Mouse (Mus musculus): Measurements from ENCODE around the gene Bsg. TPM values are rescaled to one million over a fixed set of nuclear protein-coding genes. Genes with fewer than 3 reads are reported as not detected.

Gene Bsg
- total and polyA plus RNA-seq, 3 experiments = 308 to 872 (median 832) TPM

GRCm38 (mm10) chr10:79716988-79717355 lies 12.7 kb downstream of the Bsg start:
- Histone ChIP-seq H3K4me1 (ENCODE audit: insufficient read depth, low read depth, low read length) (peaks cover 30% of the 10 kb centered on the region), H3K36me3 (replicated peaks) (peaks cover 14% of the 10 kb centered on the region), H3K27me3 (ENCODE audit: insufficient read depth, low read length) (peaks cover 69% of the 10 kb centered on the region), H3K4me3 (ENCODE audit: low read depth, low read length) (peak overlapping the region; percentile 68), H3K9me3 (replicated peaks) (no peaks in the 10 kb centered on the region)
- ATAC-seq (ENCODE audit: extremely low read depth, insufficient number of reproducible peaks, low FRiP score, poor library complexity, severe bottlenecking) = no peak
- DNase-seq (ENCODE audit: low spot score) = no peak
- TF ChIP-seq GATA1 (IDR thresholded peaks at IDR 0.05; ENCODE audit: borderline replicate concordance, low read length) = no peak
- TF ChIP-seq GATA2 (IDR thresholded peaks at IDR 0.05; ENCODE audit: borderline replicate concordance, low read depth, low read length) = no peak
- no peak for TF ChIP-seq POLR2AphosphoS5 (IDR thresholded peaks at IDR 0.05; ENCODE audit: insufficient replicate concordance, low read depth, low read length)
- no peak for TF ChIP-seq TAL1 (conservative IDR thresholded peaks at IDR 0.05; ENCODE audit: low read depth, low read length)
- no peak for TF ChIP-seq CTCF (IDR thresholded peaks at IDR 0.05; ENCODE audit: low read depth, low read length)

- Histone ChIP-seq H3K27me3 (ENCODE audit: insufficient read depth, low read length) (peaks cover 77% of the 10 kb centered on the region), H3K4me3 (ENCODE audit: low read depth, low read length) (no peak overlapping the region), H3K4me1 (ENCODE audit: insufficient read depth, low read depth, low read length) (peaks cover 22% of the 10 kb centered on the region), H3K9me3 (replicated peaks) (no peaks in the 10 kb centered on the region), H3K36me3 (replicated peaks) (peaks cover 7% of the 10 kb centered on the region)
- TF ChIP-seq CTCF (IDR thresholded peaks at IDR 0.05; ENCODE audit: low read depth, low read length) = no peak
- no peak for TF ChIP-seq GATA1 (IDR thresholded peaks at IDR 0.05; ENCODE audit: borderline replicate concordance, low read length)
- no peak for TF ChIP-seq TAL1 (conservative IDR thresholded peaks at IDR 0.05; ENCODE audit: low read depth, low read length)
- TF ChIP-seq POLR2AphosphoS5 (IDR thresholded peaks at IDR 0.05; ENCODE audit: insufficient replicate concordance, low read depth, low read length) = no peak
- TF ChIP-seq GATA2 (IDR thresholded peaks at IDR 0.05; ENCODE audit: borderline replicate concordance, low read depth, low read length) = no peak
- peak; percentile 50 for DNase-seq (ENCODE audit: low spot score)
- 0 out of 2 replicates have a peak, but pooled peaks have one; percentile 22 for ATAC-seq (ENCODE audit: extremely low read depth, insufficient number of reproducible peaks, low FRiP score, poor library complexity, severe bottlenecking)
These were observed 13.5 kb downstream of the Bsg start for GRCm38 (mm10) chr10:79717640-79718357.

GRCm38 (mm10) chr10:79721089-79721488 lies 16.8 kb downstream of the Bsg start:
- Histone ChIP-seq H3K9me3 (replicated peaks) (no peaks in the 10 kb centered on the region), H3K4me1 (ENCODE audit: insufficient read depth, low read depth, low read length) (peaks cover 15% of the 10 kb centered on the region), H3K36me3 (replicated peaks) (no peaks in the 10 kb centered on the region), H3K27me3 (ENCODE audit: insufficient read depth, low read length) (peaks cover 83% of the 10 kb centered on the region), H3K4me3 (ENCODE audit: low read depth, low read length) (no peak overlapping the region)
- DNase-seq (ENCODE audit: low spot score) (no peak), ATAC-seq (ENCODE audit: extremely low read depth, insufficient number of reproducible peaks, low FRiP score, poor library complexity, severe bottlenecking) (no peak)
- TF ChIP-seq POLR2AphosphoS5 (IDR thresholded peaks at IDR 0.05; ENCODE audit: insufficient replicate concordance, low read depth, low read length) (no peak), TAL1 (conservative IDR thresholded peaks at IDR 0.05; ENCODE audit: low read depth, low read length) (no peak), CTCF (IDR thresholded peaks at IDR 0.05; ENCODE audit: low read depth, low read length) (no peak), GATA2 (IDR thresholded peaks at IDR 0.05; ENCODE audit: borderline replicate concordance, low read depth, low read length) (no peak), GATA1 (IDR thresholded peaks at IDR 0.05; ENCODE audit: borderline replicate concordance, low read length) (no peak)

- H3K36me3 ChIP-seq (replicated peaks) = no peaks in the 10 kb centered on the region
- 0 out of 2 replicates have a peak, but pooled peaks cover 4% of the 10 kb centered on the region for H3K9me3 ChIP-seq (replicated peaks)
- no peak for TF ChIP-seq POLR2AphosphoS5 (IDR thresholded peaks at IDR 0.05; ENCODE audit: insufficient replicate concordance, low read depth, low read length)
- no peak for TF ChIP-seq TAL1 (conservative IDR thresholded peaks at IDR 0.05; ENCODE audit: low read depth, low read length)
- TF ChIP-seq GATA2 (IDR thresholded peaks at IDR 0.05; ENCODE audit: borderline replicate concordance, low read depth, low read length) = no peak
- H3K4me3 ChIP-seq (ENCODE audit: low read depth, low read length) = no peak overlapping the region
- H3K27me3 ChIP-seq (ENCODE audit: insufficient read depth, low read length) = peaks cover 68% of the 10 kb centered on the region
- no peak for ATAC-seq (ENCODE audit: extremely low read depth, insufficient number of reproducible peaks, low FRiP score, poor library complexity, severe bottlenecking)
- no peak for DNase-seq (ENCODE audit: low spot score)
- H3K4me1 ChIP-seq (ENCODE audit: insufficient read depth, low read depth, low read length) = no peaks in the 10 kb centered on the region
These were observed 18.8 kb downstream of the Bsg start for GRCm38 (mm10) chr10:79723047-79723446.

- Histone ChIP-seq H3K4me1 (ENCODE audit: insufficient read depth, low read depth, low read length) (no peaks in the 10 kb centered on the region), H3K9me3 (replicated peaks) (0 out of 2 replicates have a peak, but pooled peaks cover 4% of the 10 kb centered on the region), H3K36me3 (replicated peaks) (no peaks in the 10 kb centered on the region), H3K4me3 (ENCODE audit: low read depth, low read length) (no peak overlapping the region), H3K27me3 (ENCODE audit: insufficient read depth, low read length) (peaks cover 68% of the 10 kb centered on the region)
- no peak for ATAC-seq (ENCODE audit: extremely low read depth, insufficient number of reproducible peaks, low FRiP score, poor library complexity, severe bottlenecking)
- TF ChIP-seq GATA1 (IDR thresholded peaks at IDR 0.05; ENCODE audit: borderline replicate concordance, low read length) (no peak), GATA2 (IDR thresholded peaks at IDR 0.05; ENCODE audit: borderline replicate concordance, low read depth, low read length) (no peak), CTCF (IDR thresholded peaks at IDR 0.05; ENCODE audit: low read depth, low read length) (no peak), POLR2AphosphoS5 (IDR thresholded peaks at IDR 0.05; ENCODE audit: insufficient replicate concordance, low read depth, low read length) (no peak), TAL1 (conservative IDR thresholded peaks at IDR 0.05; ENCODE audit: low read depth, low read length) (no peak)
- no peak for DNase-seq (ENCODE audit: low spot score)
These were observed 19.4 kb downstream of the Bsg start for GRCm38 (mm10) chr10:79723692-79724091.

- DNase-seq (ENCODE audit: low spot score) = peak; percentile 54
- no peak for ATAC-seq (ENCODE audit: extremely low read depth, insufficient number of reproducible peaks, low FRiP score, poor library complexity, severe bottlenecking)
- 0 out of 2 replicates have a peak, but pooled peaks cover 4% of the 10 kb centered on the region for H3K9me3 ChIP-seq (replicated peaks)
- no peak overlapping the region for H3K4me3 ChIP-seq (ENCODE audit: low read depth, low read length)
- no peaks in the 10 kb centered on the region for H3K4me1 ChIP-seq (ENCODE audit: insufficient read depth, low read depth, low read length)
- H3K27me3 ChIP-seq (ENCODE audit: insufficient read depth, low read length) = peaks cover 60% of the 10 kb centered on the region
- no peak for TF ChIP-seq GATA2 (IDR thresholded peaks at IDR 0.05; ENCODE audit: borderline replicate concordance, low read depth, low read length)
- peak; percentile 91 for TF ChIP-seq CTCF (IDR thresholded peaks at IDR 0.05; ENCODE audit: low read depth, low read length)
- H3K36me3 ChIP-seq (replicated peaks) = no peaks in the 10 kb centered on the region
These were observed 21.8 kb downstream of the Bsg start for GRCm38 (mm10) chr10:79726090-79726489.
